Mouse (Mus musculus) intestine, postnatal 0 days (tissue): ENCODE results near the gene Olfr97. TPM values are rescaled to one million over a fixed set of nuclear protein-coding genes. Genes with fewer than 3 reads are reported as not detected.

Source experiments
- ATAC-seq: fragments of 200-750 bp; cut with Nextera tagmentation; 2 replicates; pipeline ENCODE4 v1.8.0; 2017; ENCODE audit warnings: mild to moderate bottlenecking, moderate TSS enrichment, moderate library complexity
- H3K27ac ChIP-seq: fragments of 300-500 bp; sonication (generic); 2 replicates; pipeline ENCODE4 v1.5.1; 2014; ENCODE audit warnings: mild to moderate bottlenecking, low read depth, low read length, moderate library complexity
- H3K27me3 ChIP-seq: fragments of 300-500 bp; sonication (generic); replicated peaks from 2 replicates; pipeline ENCODE4 v1.6.1; 2014; ENCODE audit warnings: low read length, mixed read lengths; ENCODE audit not compliant: control insufficient read depth, insufficient read depth
- H3K36me3 ChIP-seq: fragments of 300-500 bp; sonication (generic); 2 replicates; pipeline ENCODE4 v1.6.1; 2014; ENCODE audit warnings: mild to moderate bottlenecking, moderate library complexity; ENCODE audit not compliant: control insufficient read depth, insufficient read depth
- H3K4me1 ChIP-seq: fragments of 300-500 bp; sonication (generic); replicated peaks from 2 replicates; pipeline ENCODE4 v1.6.1; 2014; ENCODE audit warnings: antibody characterized with exemption, low read length, mixed read lengths; ENCODE audit not compliant: control insufficient read depth, insufficient read depth
- H3K4me2 ChIP-seq: fragments of 300-500 bp; sonication (generic); replicated peaks from 2 replicates; pipeline ENCODE4 v1.6.1; 2014; ENCODE audit warnings: low read depth, mild to moderate bottlenecking, moderate library complexity
- H3K4me3 ChIP-seq: fragments of 300-500 bp; sonication (generic); 2 replicates; pipeline ENCODE4 v1.5.1; 2014; ENCODE audit warnings: low read depth, low read length
- H3K9ac ChIP-seq: fragments of 300-500 bp; sonication (generic); 2 replicates; pipeline ENCODE4 v1.6.1; 2014; ENCODE audit warnings: mild to moderate bottlenecking, low read depth, low read length
- H3K9me3 ChIP-seq: fragments of 300-500 bp; sonication (generic); 2 replicates; pipeline ENCODE4 v1.6.1; 2016; ENCODE audit warnings: mixed run types; ENCODE audit not compliant: control insufficient read depth
- CTCF ChIP-seq: sonication (generic); IDR thresholded peaks from 2 replicates; pipeline ENCODE4 v1.5.1; 2016; ENCODE audit warnings: low read depth, mild to moderate bottlenecking, control low read depth, antibody characterized with exemption, moderate library complexity
- WGBS: fragments of 180-500 bp; shearing (Covaris S2); extraction: QIAGEN DNeasy Blood & Tissue Kit; methylation state at CpG from one replicate; pipeline ENCODE4 v1.1.7; 2014; 5-methylcytosine and 5-hydroxymethylcytosine counted together
- polyA plus RNA-seq: library from polyadenylated mRNA; unstranded; fragments of >200 nt; fragmentation: Nextera tagmentation; extraction: Ambion mirVana; gene quantifications from 2 replicates; pipeline ENCODE4 v1.2.1, GENCODE M21; 2015

Olfr97 gene
- polyA plus RNA-seq, 1 experiment from 2014 or later, result not detected

DNA sequence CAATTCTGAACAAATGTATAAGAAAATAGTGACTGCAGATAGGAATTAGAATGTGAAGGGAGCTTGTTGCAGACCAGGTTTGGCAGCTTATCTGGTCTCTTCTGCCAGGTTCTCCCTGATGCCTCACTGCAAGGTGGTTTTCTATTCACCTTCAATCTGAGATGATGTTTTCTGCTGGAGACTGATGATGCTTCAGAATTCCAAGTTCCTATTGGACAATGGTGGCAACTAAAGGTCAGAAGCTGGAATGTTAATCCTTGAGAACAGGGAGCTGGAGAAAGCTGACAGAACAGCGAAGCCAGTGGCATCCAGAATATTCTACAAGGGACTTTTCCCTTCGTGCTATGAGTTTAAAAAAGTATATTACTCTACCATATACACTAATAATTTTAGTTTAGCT is 46.4 kb downstream of the Olfr97 start:
- TF ChIP-seq CTCF, result no peak
- 44% methylated on average over 2 of the region's 2 CpGs for WGBS
- Histone ChIP-seq H3K4me2 (no peak overlapping the region), H3K9me3 (no peaks in the 10 kb centered on the region), H3K9ac (no peak overlapping the region), H3K36me3 (no peaks in the 10 kb centered on the region), H3K4me1 (no peaks in the 10 kb centered on the region), H3K27me3 (0 out of 2 replicates have a peak, but pooled peaks cover 5% of the 10 kb centered on the region), H3K27ac (no peak overlapping the region), H3K4me3 (no peak overlapping the region)
- peak; percentile 69 for ATAC-seq

GRCm38 (mm10) chr17:37185474-37185873 is 51.7 kb downstream of the Olfr97 start:
- TF ChIP-seq CTCF, result no peak
- 25% methylated on average over 6 of the region's 6 CpGs for WGBS
- no peaks in the 10 kb centered on the region for H3K36me3 ChIP-seq
- no peaks in the 10 kb centered on the region for H3K27me3 ChIP-seq
- peak; percentile 87 for ATAC-seq
- no peaks in the 10 kb centered on the region for H3K9me3 ChIP-seq
- no peaks in the 10 kb centered on the region for H3K4me1 ChIP-seq
- H3K4me3 ChIP-seq, result no peak overlapping the region
- H3K4me2 ChIP-seq, result peak overlapping the region; percentile 40
- H3K27ac ChIP-seq, result no peak overlapping the region
- H3K9ac ChIP-seq, result no peak overlapping the region

Other genes starting within 250 kb of the Olfr97 start
- gene H2-M5, start 247.8 kb downstream of the Olfr97 start, polyA plus RNA-seq, result 0.05 TPM in 1 of 2 replicates, not detected in the other
- gene Zfp57, start 236.2 kb downstream of the Olfr97 start, polyA plus RNA-seq, result 8.6 and 9.0 TPM in 2 replicates
- not detected in 2 replicates for gene Mog, start 213.9 kb downstream of the Olfr97 start, polyA plus RNA-seq
- gene Gabbr1, start 191.4 kb downstream of the Olfr97 start, polyA plus RNA-seq, result 4.1 and 4.4 TPM in 2 replicates
- not detected in 2 replicates for gene Olfr90, start 148.8 kb downstream of the Olfr97 start, polyA plus RNA-seq
- gene Olfr91, start 139.1 kb downstream of the Olfr97 start, polyA plus RNA-seq, result not detected in 2 replicates
- gene Olfr92, start 117.2 kb downstream of the Olfr97 start, polyA plus RNA-seq, result not detected in 2 replicates
- not detected in 2 replicates for gene Olfr93, start 75.8 kb downstream of the Olfr97 start, polyA plus RNA-seq
- gene Ubd, start 43.4 kb downstream of the Olfr97 start, polyA plus RNA-seq, result 5.2 and 5.3 TPM in 2 replicates
- gene Olfr94, start 36.3 kb downstream of the Olfr97 start, polyA plus RNA-seq, result not detected in 2 replicates
- not detected in 2 replicates for gene Olfr95, start 24.2 kb downstream of the Olfr97 start, polyA plus RNA-seq
- not detected in 2 replicates for gene Olfr96, start 17.2 kb downstream of the Olfr97 start, polyA plus RNA-seq
- gene Olfr98, start 26.4 kb upstream of the Olfr97 start, polyA plus RNA-seq, result not detected in 2 replicates
- gene H2-M3, start 32.9 kb upstream of the Olfr97 start, polyA plus RNA-seq, result 2.9 and 3.4 TPM in 2 replicates
- 0.13 TPM in 1 of 2 replicates, not detected in the other for gene Olfr99, start 46.1 kb upstream of the Olfr97 start, polyA plus RNA-seq
- not detected in 2 replicates for gene Olfr101, start 67.0 kb upstream of the Olfr97 start, polyA plus RNA-seq
- gene Olfr102, start 79.7 kb upstream of the Olfr97 start, polyA plus RNA-seq, result not detected in 2 replicates
- gene Olfr103, start 102.4 kb upstream of the Olfr97 start, polyA plus RNA-seq, result not detected in 2 replicates
- gene Olfr104-ps, start 122.3 kb upstream of the Olfr97 start, polyA plus RNA-seq, result not detected in 2 replicates
- gene Olfr105-ps, start 141.7 kb upstream of the Olfr97 start, polyA plus RNA-seq, result not detected in 2 replicates
- not detected in 2 replicates for gene Olfr106-ps, start 153.1 kb upstream of the Olfr97 start, polyA plus RNA-seq
- gene Olfr107, start 161.9 kb upstream of the Olfr97 start, polyA plus RNA-seq, result not detected in 2 replicates
- not detected in 2 replicates for gene Olfr108, start 208.2 kb upstream of the Olfr97 start, polyA plus RNA-seq
- not detected in 2 replicates for gene Olfr109, start 221.6 kb upstream of the Olfr97 start, polyA plus RNA-seq
- 0.12 and 0.18 TPM in 2 replicates for gene H2-M2, start 246.2 kb upstream of the Olfr97 start, polyA plus RNA-seq